Mouse (Mus musculus) lung, embryonic 16.5 days (tissue): ENCODE results near the gene Rangrf. TPM values are rescaled to one million over a fixed set of nuclear protein-coding genes. Genes with fewer than 3 reads are reported as not detected.
"Not testable (repeated sequence)": the region's sequence is repeated elsewhere in the genome, so short reads cannot be mapped to it uniquely, and the experiment has no call there.

Experiments used
- ATAC-seq: fragments of 200-750 bp; cut with Nextera tagmentation; 2 replicates; pipeline ENCODE4 v1.8.0; 2017; ENCODE audit warnings: low read depth, mild to moderate bottlenecking, moderate library complexity
- H3K27ac ChIP-seq: fragments of 300-500 bp; sonication (generic); 2 replicates; pipeline ENCODE4 v1.5.1; 2014; ENCODE audit warnings: mild to moderate bottlenecking, control low read depth, low read length
- H3K27me3 ChIP-seq: fragments of 300-500 bp; sonication (generic); 2 replicates; pipeline ENCODE4 v1.6.1; 2014; ENCODE audit warnings: low read depth, low read length, mixed read lengths; ENCODE audit not compliant: control insufficient read depth, insufficient read depth
- H3K36me3 ChIP-seq: fragments of 300-500 bp; sonication (generic); 2 replicates; pipeline ENCODE4 v1.6.1; 2014; ENCODE audit warnings: low read length; ENCODE audit not compliant: control insufficient read depth, insufficient read depth
- H3K4me1 ChIP-seq: fragments of 300-500 bp; sonication (generic); replicated peaks from 2 replicates; pipeline ENCODE4 v1.6.1; 2014; ENCODE audit warnings: low read length, mixed read lengths; ENCODE audit not compliant: control insufficient read depth, insufficient read depth
- H3K4me2 ChIP-seq: fragments of 300-500 bp; sonication (generic); 2 replicates; pipeline ENCODE4 v1.6.1; 2014; ENCODE audit warnings: low read depth, low read length, control low read depth
- H3K4me3 ChIP-seq: fragments of 300-500 bp; sonication (generic); 2 replicates; pipeline ENCODE4 v1.5.1; 2014; ENCODE audit warnings: mild to moderate bottlenecking, low read length, control low read depth
- H3K9ac ChIP-seq: fragments of 300-500 bp; sonication (generic); 2 replicates; pipeline ENCODE4 v1.6.1; 2014; ENCODE audit warnings: low read length, control low read depth
- H3K9me3 ChIP-seq: fragments of 300-500 bp; sonication (generic); 2 replicates; pipeline ENCODE4 v1.6.1; 2016; ENCODE audit warnings: low read length; ENCODE audit not compliant: control insufficient read depth
- WGBS: fragments of 180-500 bp; shearing (Covaris S2); extraction: QIAGEN DNeasy Blood & Tissue Kit; methylation state at CpG from one replicate; pipeline ENCODE4 v1.1.7; 2014; 5-methylcytosine and 5-hydroxymethylcytosine counted together
- polyA plus RNA-seq: library from polyadenylated mRNA; unstranded; fragments of >200 nt; fragmentation: Nextera tagmentation; extraction: Ambion mirVana; gene quantifications from 2 replicates; pipeline ENCODE4 v1.2.1, GENCODE M21; 2015

Rangrf gene
- polyA plus RNA-seq, 1 experiment from 2014 or later: 40.3 TPM

GRCm38 (mm10) chr11:68967337-68968282, 7.4 kb downstream of the Rangrf start, which contains the start of gene Slc25a35:
Slc25a35 (plus strand) TSS chr11:68968131.
- Histone ChIP-seq H3K4me2 (peak within 1 kb of the TSS; percentile 93), H3K9ac (peak within 1 kb of the TSS; percentile 64), H3K27me3 (no peaks in the 10 kb centered on the region), H3K36me3 (no peaks in the 10 kb centered on the region), H3K4me3 (peak within 1 kb of the TSS; percentile 50), H3K9me3 (no peaks in the 10 kb centered on the region), H3K4me1 (peaks cover 18% of the 10 kb centered on the region), H3K27ac (no peak within 1 kb of the TSS; the same call in 1 of the 2 replicates)
- ATAC-seq: peak; percentile 98
- under 1% methylated on average over 50 of the region's 50 CpGs for WGBS

- Histone ChIP-seq H3K36me3 (no peaks in the 10 kb centered on the region), H3K4me2 (0 out of 2 replicates have a peak overlapping the region, but pooled peaks have one; percentile 1), H3K27ac (no peak overlapping the region), H3K9me3 (no peaks in the 10 kb centered on the region), H3K27me3 (no peaks in the 10 kb centered on the region), H3K4me1 (peaks cover 17% of the 10 kb centered on the region), H3K9ac (no peak overlapping the region), H3K4me3 (no peak overlapping the region)
- 38% methylated on average over 1 of the region's 1 CpGs for WGBS
- no peak for ATAC-seq
Observed at GRCm38 (mm10) chr11:68966554-68966953, 8.4 kb downstream of the Rangrf start.

GRCm38 (mm10) chr11:68965845-68966244, 9.1 kb downstream of the Rangrf start:
- no peak overlapping the region for H3K9ac ChIP-seq
- no peak overlapping the region for H3K4me3 ChIP-seq
- H3K4me2 ChIP-seq: no peak overlapping the region
- no peak overlapping the region for H3K27ac ChIP-seq
- H3K36me3 ChIP-seq: no peaks in the 10 kb centered on the region
- 30% methylated on average over 3 of the region's 3 CpGs for WGBS
- no peaks in the 10 kb centered on the region for H3K9me3 ChIP-seq
- H3K27me3 ChIP-seq: no peaks in the 10 kb centered on the region
- peaks cover 17% of the 10 kb centered on the region for H3K4me1 ChIP-seq
- no peak for ATAC-seq

GRCm38 (mm10) chr11:68965050-68965449, 9.9 kb downstream of the Rangrf start:
- H3K36me3 ChIP-seq: no peaks in the 10 kb centered on the region
- no peak overlapping the region for H3K9ac ChIP-seq
- no peaks in the 10 kb centered on the region for H3K9me3 ChIP-seq
- H3K4me1 ChIP-seq: peaks cover 11% of the 10 kb centered on the region
- H3K4me2 ChIP-seq: no peak overlapping the region
- ATAC-seq: no peak
- no peaks in the 10 kb centered on the region for H3K27me3 ChIP-seq
- no peak overlapping the region for H3K4me3 ChIP-seq
- H3K27ac ChIP-seq: no peak overlapping the region

GRCm38 (mm10) chr11:68963405-68963804, 11.6 kb downstream of the Rangrf start:
- no peaks in the 10 kb centered on the region for H3K27me3 ChIP-seq
- no peak overlapping the region for H3K27ac ChIP-seq
- ATAC-seq: no peak
- no peak overlapping the region for H3K4me3 ChIP-seq
- H3K36me3 ChIP-seq: no peaks in the 10 kb centered on the region
- H3K9me3 ChIP-seq: no peaks in the 10 kb centered on the region
- peaks cover 10% of the 10 kb centered on the region for H3K4me1 ChIP-seq
- no peak overlapping the region for H3K9ac ChIP-seq
- WGBS: 67% methylated on average over 2 of the region's 2 CpGs
- no peak overlapping the region for H3K4me2 ChIP-seq

- not testable (repeated sequence) for H3K4me2 ChIP-seq, H3K4me1 ChIP-seq
Observed at GRCm38 (mm10) chr11:68962159-68962558, 12.8 kb downstream of the Rangrf start.

GRCm38 (mm10) chr11:68961596-68961995, 13.4 kb downstream of the Rangrf start:
- Histone ChIP-seq H3K9ac (no peak overlapping the region), H3K27ac (no peak overlapping the region), H3K4me2 (no peak overlapping the region), H3K9me3 (no peaks in the 10 kb centered on the region), H3K36me3 (no peaks in the 10 kb centered on the region), H3K27me3 (peaks cover 4% of the 10 kb centered on the region; the same call in 1 of the 2 replicates), H3K4me1 (no peaks in the 10 kb centered on the region; the same call in 1 of the 2 replicates), H3K4me3 (no peak overlapping the region)
- WGBS: 50% methylated on average over 3 of the region's 3 CpGs
- no peak for ATAC-seq

More at GRCm38 (mm10) chr11:68962159-68962558, 12.8 kb downstream of the Rangrf start:
- H3K27me3 ChIP-seq, H3K9ac ChIP-seq, H3K4me3 ChIP-seq, H3K36me3 ChIP-seq, H3K9me3 ChIP-seq, ATAC-seq, H3K27ac ChIP-seq: not testable (repeated sequence)
- 13% methylated on average over 11 of the region's 11 CpGs for WGBS

- H3K4me2 ChIP-seq: peak overlapping the region; percentile 43
- 87% methylated on average over 1 of the region's 1 CpGs for WGBS
- H3K4me3 ChIP-seq: peak overlapping the region; percentile 48
- peaks cover 27% of the 10 kb centered on the region for H3K27me3 ChIP-seq
- no peak overlapping the region for H3K27ac ChIP-seq
- H3K9me3 ChIP-seq: no peaks in the 10 kb centered on the region
- no peaks in the 10 kb centered on the region for H3K36me3 ChIP-seq
- peak overlapping the region; percentile 51; the same call in 1 of the 2 replicates for H3K9ac ChIP-seq
- H3K4me1 ChIP-seq: peaks cover 12% of the 10 kb centered on the region
- no peak for ATAC-seq
Observed at GRCm38 (mm10) chr11:68957971-68958370, 17.0 kb downstream of the Rangrf start.

GRCm38 (mm10) chr11:68957308-68957707, 17.7 kb downstream of the Rangrf start, which contains the start of gene Arhgef15:
Arhgef15 (minus strand) TSS chr11:68957480.
- H3K27ac ChIP-seq: peak within 1 kb of the TSS; percentile 89
- H3K36me3 ChIP-seq: no peaks in the 10 kb centered on the region
- WGBS: 34% methylated on average over 8 of the region's 8 CpGs
- peaks cover 28% of the 10 kb centered on the region for H3K27me3 ChIP-seq
- peak within 1 kb of the TSS; percentile 74 for H3K4me2 ChIP-seq
- H3K4me3 ChIP-seq: peak within 1 kb of the TSS; percentile 48
- peak; percentile 50; the same call in 1 of the 2 replicates for ATAC-seq
- H3K9ac ChIP-seq: peak within 1 kb of the TSS; percentile 51
- no peaks in the 10 kb centered on the region for H3K9me3 ChIP-seq
- H3K4me1 ChIP-seq: peaks cover 12% of the 10 kb centered on the region
